Mouse (Mus musculus) stomach, postnatal 0 days (tissue): ENCODE data around the gene Zbtb20.

Source experiments
- CTCF ChIP-seq: IDR thresholded peaks from 2 replicates; pipeline ENCODE4 v1.5.1; 2016; ENCODE audit warnings: antibody characterized with exemption, low read depth, mild to moderate bottlenecking, moderate library complexity
- EP300 ChIP-seq: optimal IDR thresholded peaks from 2 replicates; pipeline ENCODE3; 2016; ENCODE audit warnings: antibody characterized with exemption

DNA sequence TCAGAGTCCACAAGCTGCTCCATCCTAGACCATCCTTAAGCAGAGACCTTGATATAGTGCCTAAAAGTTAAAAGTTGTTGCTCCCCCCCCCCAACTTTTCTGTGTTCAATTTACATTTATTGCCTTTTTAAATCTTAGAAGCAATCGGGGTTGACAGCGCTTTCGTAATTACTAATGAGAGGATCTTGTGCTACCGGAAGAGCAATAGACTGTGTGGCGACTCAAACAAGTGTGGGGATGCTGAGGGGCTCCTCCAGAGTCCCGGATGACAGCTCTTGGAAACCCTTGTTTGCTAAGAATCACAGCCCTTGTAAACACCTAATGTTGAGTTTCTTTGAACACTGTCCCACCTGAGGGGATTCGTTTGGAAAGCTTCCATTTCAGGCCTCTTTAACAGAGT lies 758.4 kb downstream of the Zbtb20 start:
- TF ChIP-seq CTCF (no peak), EP300 (no peak)
